Mouse (Mus musculus): ENCODE results near the gene Zbtb16. TPM values are rescaled to one million over a fixed set of nuclear protein-coding genes. Genes with fewer than 3 reads are reported as not detected.

Zbtb16 gene
- total RNA-seq, 1 experiment, result 0.36 TPM

GRCm38 (mm10) chr9:48740098-48740505 lies 95.9 kb downstream of the Zbtb16 start:
- Histone ChIP-seq H3K9ac (ENCODE audit: insufficient read depth, low read depth, low read length, poor library complexity, severe bottlenecking) (no peak overlapping the region), H3K9me3 (ENCODE audit: control insufficient read depth, insufficient read depth, low read depth, low read length) (no peaks in the 10 kb centered on the region), H3K4me3 (ENCODE audit: insufficient read depth in 1 of 2, low read depth in 1 of 2, low read length in 2 of 2, poor library complexity in 1 of 2, severe bottlenecking in 1 of 2) (no peak overlapping the region), H3K36me3 (ENCODE audit: control insufficient read depth, insufficient read depth, low read length, poor library complexity, severe bottlenecking) (no peaks in the 10 kb centered on the region), H3K4me1 (ENCODE audit: control insufficient read depth in 2 of 2, insufficient read depth in 2 of 2, low read length in 2 of 2, poor library complexity in 1 of 2) (no peaks in the 10 kb centered on the region; a peak in 1 of 4 replicates), H3K27ac (ENCODE audit: insufficient read depth, low read depth, low read length, poor library complexity, severe bottlenecking) (no peak overlapping the region)
- TF ChIP-seq HCFC1 (IDR thresholded peaks at IDR 0.05; ENCODE audit: borderline replicate concordance, insufficient read depth, low read length) (no peak), ZNF384 (IDR thresholded peaks at IDR 0.05; ENCODE audit: low read depth, low read length) (no peak), CHD2 (IDR thresholded peaks at IDR 0.05; ENCODE audit: low read depth, low read length) (no peak), ZC3H11A (IDR thresholded peaks at IDR 0.05; ENCODE audit: borderline replicate concordance, low read depth, low read length) (no peak), MAFK (IDR thresholded peaks at IDR 0.05; ENCODE audit: insufficient read depth, low read depth, low read length) (no peak)
- in situ Hi-C loops (cut with MboI; ENCODE audit: low sequenced_read_pairs in 2 of 2, unreplicated experiment in 2 of 2), result no loop called here
- DNase-seq (ENCODE audit: low read depth, low spot score), result peak; percentile 2

- no peak overlapping the region for H3K27ac ChIP-seq (ENCODE audit: insufficient read depth, low read depth, low read length, poor library complexity, severe bottlenecking)
- no peak for TF ChIP-seq CHD2 (IDR thresholded peaks at IDR 0.05; ENCODE audit: low read depth, low read length)
- TF ChIP-seq ZNF384 (IDR thresholded peaks at IDR 0.05; ENCODE audit: low read depth, low read length), result no peak
- no peak for TF ChIP-seq HCFC1 (IDR thresholded peaks at IDR 0.05; ENCODE audit: borderline replicate concordance, insufficient read depth, low read length)
- no peak for TF ChIP-seq ZC3H11A (IDR thresholded peaks at IDR 0.05; ENCODE audit: borderline replicate concordance, low read depth, low read length)
- no peak for TF ChIP-seq MAFK (IDR thresholded peaks at IDR 0.05; ENCODE audit: insufficient read depth, low read depth, low read length)
- H3K4me3 ChIP-seq (ENCODE audit: insufficient read depth in 1 of 2, low read depth in 1 of 2, low read length in 2 of 2, poor library complexity in 1 of 2, severe bottlenecking in 1 of 2), result no peak overlapping the region
- H3K36me3 ChIP-seq (ENCODE audit: control insufficient read depth, insufficient read depth, low read length, poor library complexity, severe bottlenecking), result no peaks in the 10 kb centered on the region
- no peak overlapping the region for H3K9ac ChIP-seq (ENCODE audit: insufficient read depth, low read depth, low read length, poor library complexity, severe bottlenecking)
- no peak for DNase-seq (ENCODE audit: low read depth, low spot score)
- in situ Hi-C loops (cut with MboI; ENCODE audit: low sequenced_read_pairs in 2 of 2, unreplicated experiment in 2 of 2), result no loop called here
- H3K4me1 ChIP-seq (ENCODE audit: control insufficient read depth in 2 of 2, insufficient read depth in 2 of 2, low read length in 2 of 2, poor library complexity in 1 of 2), result no peaks in the 10 kb centered on the region; a peak in 1 of 4 replicates
- H3K9me3 ChIP-seq (ENCODE audit: control insufficient read depth, insufficient read depth, low read depth, low read length), result no peaks in the 10 kb centered on the region
Observed at GRCm38 (mm10) chr9:48738795-48739476, 97.1 kb downstream of the Zbtb16 start.

GRCm38 (mm10) chr9:48737911-48738310 lies 98.1 kb downstream of the Zbtb16 start:
- in situ Hi-C loops (cut with MboI; ENCODE audit: low sequenced_read_pairs in 2 of 2, unreplicated experiment in 2 of 2), result no loop called here
- no peak for TF ChIP-seq ZNF384 (IDR thresholded peaks at IDR 0.05; ENCODE audit: low read depth, low read length)
- no peak for TF ChIP-seq CHD2 (IDR thresholded peaks at IDR 0.05; ENCODE audit: low read depth, low read length)
- TF ChIP-seq ZC3H11A (IDR thresholded peaks at IDR 0.05; ENCODE audit: borderline replicate concordance, low read depth, low read length), result no peak
- no peak for TF ChIP-seq HCFC1 (IDR thresholded peaks at IDR 0.05; ENCODE audit: borderline replicate concordance, insufficient read depth, low read length)
- no peak for TF ChIP-seq MAFK (IDR thresholded peaks at IDR 0.05; ENCODE audit: insufficient read depth, low read depth, low read length)
- Histone ChIP-seq H3K4me3 (ENCODE audit: insufficient read depth in 1 of 2, low read depth in 1 of 2, low read length in 2 of 2, poor library complexity in 1 of 2, severe bottlenecking in 1 of 2) (no peak overlapping the region), H3K4me1 (ENCODE audit: control insufficient read depth in 2 of 2, insufficient read depth in 2 of 2, low read length in 2 of 2, poor library complexity in 1 of 2) (no peaks in the 10 kb centered on the region; a peak in 1 of 4 replicates), H3K9ac (ENCODE audit: insufficient read depth, low read depth, low read length, poor library complexity, severe bottlenecking) (no peak overlapping the region), H3K9me3 (ENCODE audit: control insufficient read depth, insufficient read depth, low read depth, low read length) (no peaks in the 10 kb centered on the region), H3K27ac (ENCODE audit: insufficient read depth, low read depth, low read length, poor library complexity, severe bottlenecking) (no peak overlapping the region), H3K36me3 (ENCODE audit: control insufficient read depth, insufficient read depth, low read length, poor library complexity, severe bottlenecking) (no peaks in the 10 kb centered on the region)
- no peak for DNase-seq (ENCODE audit: low read depth, low spot score)

DNA sequence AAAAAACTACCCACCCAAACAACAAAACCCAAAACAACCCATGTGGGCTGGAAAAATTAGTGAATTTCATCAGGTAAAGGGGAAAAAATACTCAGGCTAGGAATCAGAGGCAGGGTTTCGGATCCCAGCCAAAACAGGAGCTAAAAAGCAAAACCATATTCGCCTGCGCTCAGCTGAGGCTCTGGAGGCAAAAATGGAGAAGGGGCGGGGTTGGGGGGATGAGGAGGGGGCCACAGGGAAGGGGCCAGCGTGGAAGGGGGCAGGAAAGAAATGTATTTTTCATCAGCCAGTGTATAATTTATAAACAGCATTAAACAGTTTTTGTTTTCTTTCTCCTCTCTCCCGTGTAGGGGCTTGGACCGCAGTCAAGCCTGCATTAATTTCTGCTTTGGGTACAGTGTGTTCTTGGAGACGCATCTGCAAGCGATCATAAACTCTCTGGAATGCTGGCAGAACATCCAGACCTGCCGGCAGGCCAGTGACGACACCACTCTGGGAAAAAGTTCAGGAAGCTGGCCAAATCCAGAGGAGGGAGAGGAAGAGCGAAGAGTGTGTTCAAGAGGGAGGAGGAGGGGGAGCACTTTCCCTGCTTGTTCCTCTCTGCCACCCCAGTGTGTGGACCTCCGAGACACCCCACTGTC lies 98.7 kb downstream of the Zbtb16 start:
- no peak overlapping the region for H3K9ac ChIP-seq (ENCODE audit: insufficient read depth, low read depth, low read length, poor library complexity, severe bottlenecking)
- no peaks in the 10 kb centered on the region for H3K9me3 ChIP-seq (ENCODE audit: control insufficient read depth, insufficient read depth, low read depth, low read length)

More for the DNA sequence above, 98.7 kb downstream of the Zbtb16 start:
- in situ Hi-C loops (cut with MboI; ENCODE audit: low sequenced_read_pairs in 2 of 2, unreplicated experiment in 2 of 2), result no loop called here
- H3K36me3 ChIP-seq (ENCODE audit: control insufficient read depth, insufficient read depth, low read length, poor library complexity, severe bottlenecking), result no peaks in the 10 kb centered on the region
- H3K4me3 ChIP-seq (ENCODE audit: insufficient read depth in 1 of 2, low read depth in 1 of 2, low read length in 2 of 2, poor library complexity in 1 of 2, severe bottlenecking in 1 of 2), result no peak overlapping the region
- H3K27ac ChIP-seq (ENCODE audit: insufficient read depth, low read depth, low read length, poor library complexity, severe bottlenecking), result no peak overlapping the region
- TF ChIP-seq ZC3H11A (IDR thresholded peaks at IDR 0.05; ENCODE audit: borderline replicate concordance, low read depth, low read length) (no peak), CHD2 (IDR thresholded peaks at IDR 0.05; ENCODE audit: low read depth, low read length) (no peak), HCFC1 (IDR thresholded peaks at IDR 0.05; ENCODE audit: borderline replicate concordance, insufficient read depth, low read length) (no peak), MAFK (IDR thresholded peaks at IDR 0.05; ENCODE audit: insufficient read depth, low read depth, low read length) (no peak), ZNF384 (IDR thresholded peaks at IDR 0.05; ENCODE audit: low read depth, low read length) (no peak)
- no peaks in the 10 kb centered on the region; a peak in 1 of 4 replicates for H3K4me1 ChIP-seq (ENCODE audit: control insufficient read depth in 2 of 2, insufficient read depth in 2 of 2, low read length in 2 of 2, poor library complexity in 1 of 2)
- DNase-seq (ENCODE audit: low read depth, low spot score), result no peak
